Mouse (Mus musculus): ENCODE measurements around the gene Fgfbp1.

DNA sequence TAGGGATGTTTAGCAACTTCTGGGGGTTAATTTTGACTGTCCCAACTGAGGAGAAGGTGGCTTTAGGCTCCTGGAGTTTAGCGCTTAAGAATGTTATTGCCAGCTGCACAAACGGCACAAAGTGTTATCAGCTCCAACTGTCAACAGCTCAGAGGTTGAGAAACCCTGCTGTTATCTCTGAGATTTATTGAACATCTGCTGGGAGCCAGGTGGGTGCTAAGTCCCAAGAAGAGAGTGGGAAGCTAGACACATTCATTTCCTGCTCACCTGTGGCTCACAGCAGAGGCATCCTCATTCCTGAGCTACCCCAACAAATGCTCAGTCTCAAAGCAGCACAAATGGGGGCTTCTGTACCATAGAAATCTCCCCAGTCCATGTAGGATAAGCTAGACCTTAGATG is 10.4 kb downstream of the Fgfbp1 start:
- TF ChIP-seq CTCF (IDR thresholded peaks at IDR 0.05; ENCODE audit: borderline replicate concordance, extremely low read depth, insufficient read depth, insufficient read length) (no peak), POLR2A (IDR thresholded peaks at IDR 0.05; ENCODE audit: borderline replicate concordance, extremely low read depth, insufficient read depth, insufficient read length, poor library complexity, severe bottlenecking) (no peak)

Measured in brain, embryonic 14.5 days (tissue).